Mouse (Mus musculus) T-helper 17 cell (primary cell): Measurements from ENCODE around the gene Pjvk.

Source experiments
- in situ Hi-C, 2 experiments: fragments of 300-600 bp; cut with MboI, MseI; formaldehyde crosslinking; loops; 1 replicate in 1 of 2; 2 replicates in 1 of 2; pipeline ENCODE4 v1.15.1; 2025; ENCODE audit warnings: high pct_unique_total_duplicates in 2 of 2

Gene Pjvk

GRCm38 (mm10) chr2:76667200-76667599 is 18.9 kb downstream of the Pjvk start:
- in situ Hi-C loops, result no loop called here

DNA sequence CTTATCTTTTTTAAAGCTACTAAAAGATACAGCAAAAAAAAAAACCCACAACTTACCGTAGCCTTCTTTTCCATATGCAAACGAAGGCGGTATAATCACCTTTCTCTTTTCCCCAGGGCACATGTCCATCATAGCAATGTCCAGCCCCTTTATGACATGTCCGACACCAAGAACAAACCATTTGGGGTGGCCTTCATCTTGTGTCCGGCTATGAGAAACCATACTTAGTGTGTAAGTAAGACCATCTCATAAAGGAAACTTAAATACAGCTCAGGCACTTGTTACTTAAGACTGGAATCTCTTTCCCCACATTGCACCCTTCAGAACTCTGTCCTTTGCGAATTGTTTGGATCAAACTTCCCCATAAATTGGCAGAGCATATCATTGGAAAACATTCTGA is 23.4 kb downstream of the Pjvk start:
- in situ Hi-C loops, result loop anchor here in 1 of 2 experiments (5.0 kb wide), 1 partner anchor 304 kb away; the partner anchor contains the start of gene Rbm45

DNA sequence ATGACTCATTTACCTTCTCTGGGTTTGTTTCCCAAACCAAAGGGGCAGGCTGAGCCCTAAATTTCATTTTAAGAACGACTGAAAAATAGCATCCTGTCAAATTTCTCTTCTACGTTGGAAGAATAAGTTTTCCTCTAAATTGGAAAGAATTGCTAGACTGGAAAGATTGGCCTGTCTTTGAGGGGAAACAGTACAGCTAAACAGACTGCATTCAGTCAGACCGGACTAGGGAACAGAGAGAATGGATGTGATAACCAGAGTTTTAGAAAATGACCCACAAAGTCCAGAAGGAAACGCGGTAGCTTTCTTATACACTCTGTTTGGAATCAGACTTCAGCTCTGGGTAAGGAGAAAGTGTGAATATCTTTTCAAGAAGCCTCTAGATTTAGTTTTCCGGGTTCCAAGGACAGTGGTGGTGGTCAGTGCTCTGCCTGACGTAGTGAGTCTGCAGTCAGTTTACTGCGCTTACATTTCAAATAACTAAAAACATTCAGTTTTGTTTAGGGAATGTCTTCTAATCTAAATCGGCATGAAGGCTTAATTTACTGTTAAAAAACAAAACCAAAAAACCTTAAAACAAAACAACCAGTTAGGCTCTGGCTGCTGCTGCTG is 24.0 kb downstream of the Pjvk start:
- in situ Hi-C loops, result loop anchor here in 1 of 2 experiments (5.0 kb wide), 1 partner anchor 305 kb away; the partner anchor contains the start of gene Rbm45

DNA sequence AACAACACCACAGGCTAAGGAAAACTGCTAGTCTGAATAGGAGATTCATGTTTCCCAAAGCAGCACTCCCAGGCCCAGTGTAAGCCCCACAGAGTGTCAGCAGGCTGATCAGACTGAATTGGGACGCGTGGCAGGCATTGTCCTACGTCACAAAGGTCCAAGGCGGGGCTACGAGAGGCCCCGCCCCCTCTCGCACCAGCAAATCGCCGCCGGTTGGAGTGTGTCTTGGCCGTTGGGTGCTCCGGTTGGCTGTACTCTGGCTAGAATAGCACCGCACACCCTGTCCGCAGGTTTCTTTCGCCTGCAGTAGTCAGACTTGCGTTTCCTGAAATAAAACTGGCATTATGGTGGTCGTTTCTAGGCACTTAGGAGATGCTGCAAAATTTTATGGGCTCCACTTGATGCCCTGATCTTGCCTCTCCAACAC is 24.7 kb downstream of the Pjvk start, which contains the start of gene Fkbp7:
TSS of gene Fkbp7 (minus strand) at position 151 of the 427 bp plus-strand sequence.
- in situ Hi-C loops, result loop anchor here in 1 of 2 experiments (5.0 kb wide), 1 partner anchor 306 kb away; the partner anchor contains the start of gene Rbm45

DNA sequence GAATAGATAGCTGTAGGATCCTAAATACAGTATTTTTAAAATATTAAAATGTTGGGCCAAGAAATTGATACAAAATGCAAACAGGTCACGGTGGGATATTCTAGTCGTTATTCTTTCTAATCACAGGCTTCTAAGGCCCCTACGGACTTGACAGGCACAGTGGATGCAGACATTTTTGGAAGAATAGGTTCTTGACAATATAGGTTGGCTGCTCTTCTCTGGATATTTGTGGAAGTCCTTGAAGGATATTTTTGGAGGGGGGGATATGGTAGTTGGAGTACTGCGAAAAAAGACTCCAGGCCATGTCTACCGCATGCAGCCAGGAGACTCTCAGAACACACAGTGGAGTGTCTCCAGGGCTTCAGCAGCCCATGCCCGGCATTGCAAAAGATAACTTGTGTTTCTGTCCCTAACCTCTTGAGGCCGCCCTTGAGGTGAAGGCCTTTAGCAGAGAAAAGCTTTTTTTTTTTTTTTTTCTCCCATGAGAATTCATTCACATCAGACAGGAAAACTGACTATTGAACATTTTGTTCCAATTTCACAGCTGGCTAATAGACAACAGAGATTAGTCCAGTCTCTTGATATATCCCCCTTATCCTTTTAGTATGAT is 25.3 kb downstream of the Pjvk start:
- in situ Hi-C loops, result loop anchor here in 1 of 2 experiments (5.0 kb wide), 1 partner anchor 306 kb away; the partner anchor contains the start of gene Rbm45

GRCm38 (mm10) chr2:76674725-76675427 is 26.6 kb downstream of the Pjvk start, which contains the start of gene Plekha3:
TSS of gene Plekha3 (plus strand) at chr2:76675281.
- in situ Hi-C loops, result loop anchor here (5.0 to 25.0 kb wide), 2 partner anchors 308 to 1262 kb away; partner anchors contain the start of genes Cwc22 (in 1 of the 2) and Rbm45 (in 1 of the 2)

- in situ Hi-C loops, result loop anchor here in 1 of 2 experiments (25.0 kb wide), 1 partner anchor 1262 kb away; the partner anchor contains the start of gene Cwc22
These were observed 27.2 kb downstream of the Pjvk start for GRCm38 (mm10) chr2:76675451-76675850.

DNA sequence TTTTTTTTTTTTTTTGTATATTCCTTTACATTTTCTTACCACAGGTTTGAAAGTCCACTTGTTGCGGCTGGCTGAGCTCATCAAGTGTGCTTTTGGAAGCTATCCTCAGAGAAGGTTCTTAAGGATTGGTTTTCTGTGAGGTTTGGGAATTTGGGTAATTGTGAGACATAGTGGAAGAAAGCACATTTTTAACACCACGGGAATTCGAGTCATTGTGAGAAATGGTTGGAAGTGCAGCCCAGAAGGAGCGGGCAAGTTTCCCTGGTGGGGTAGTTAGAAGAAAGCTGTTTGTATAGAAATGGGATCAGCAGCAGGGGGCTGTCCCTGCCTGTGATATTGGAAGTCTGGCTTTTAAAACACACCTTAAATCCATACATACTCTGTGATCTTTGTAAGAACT is 27.7 kb downstream of the Pjvk start:
- in situ Hi-C loops, result loop anchor here in 1 of 2 experiments (25.0 kb wide), 1 partner anchor 1261 kb away; the partner anchor contains the start of gene Cwc22

DNA sequence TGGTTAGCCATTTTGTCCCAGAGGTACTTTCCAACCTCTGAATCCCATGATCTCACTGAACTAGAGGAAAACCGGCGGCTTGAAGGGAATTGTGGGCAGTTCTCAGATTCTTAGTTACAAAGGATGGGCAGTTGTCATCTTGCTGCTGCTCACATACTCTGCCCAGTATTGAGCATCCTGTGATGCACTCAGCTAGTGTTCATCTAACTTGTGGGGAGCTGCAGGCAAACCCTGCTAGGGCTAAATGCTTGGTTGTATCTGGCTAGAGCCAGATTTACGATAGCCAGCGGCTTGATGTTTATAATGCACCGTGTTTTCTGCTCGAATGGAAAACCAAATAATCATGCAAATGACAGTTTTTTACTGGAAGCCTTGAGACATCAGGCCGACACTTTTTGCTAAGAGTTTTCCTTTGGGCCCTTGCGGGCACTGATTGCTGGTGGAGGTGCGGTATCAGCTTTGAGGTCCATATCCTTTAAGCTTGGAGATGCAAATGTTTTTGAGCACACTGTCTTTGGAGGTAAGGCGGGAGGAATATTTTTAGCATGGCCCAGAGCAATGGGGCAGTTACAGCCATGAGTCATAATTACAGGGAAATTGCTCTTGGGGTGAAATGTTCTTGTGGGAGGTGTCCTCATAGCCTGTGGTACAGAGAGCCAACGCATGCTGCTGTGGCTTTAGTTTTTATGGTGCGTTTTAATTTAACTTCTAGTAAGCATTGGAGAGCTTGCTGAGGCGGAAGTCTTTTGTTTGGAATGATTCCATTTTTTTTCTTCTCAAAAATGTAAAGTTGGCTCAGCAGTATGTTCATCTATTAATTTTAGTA is 28.3 kb downstream of the Pjvk start:
- in situ Hi-C loops, result loop anchor here in 1 of 2 experiments (25.0 kb wide), 1 partner anchor 1261 kb away; the partner anchor contains the start of gene Cwc22

- in situ Hi-C loops, result loop anchor here in 1 of 2 experiments (25.0 kb wide), 1 partner anchor 1255 kb away; the partner anchor contains the start of gene Cwc22
These were observed 34.0 kb downstream of the Pjvk start for GRCm38 (mm10) chr2:76682301-76682700.

GRCm38 (mm10) chr2:76686986-76687385 is 38.7 kb downstream of the Pjvk start:
- in situ Hi-C loops, result loop anchor here in 1 of 2 experiments (25.0 kb wide), 1 partner anchor 1250 kb away; the partner anchor contains the start of gene Cwc22

GRCm38 (mm10) chr2:76687608-76688007 is 39.3 kb downstream of the Pjvk start:
- in situ Hi-C loops, result loop anchor here in 1 of 2 experiments (25.0 kb wide), 1 partner anchor 1250 kb away; the partner anchor contains the start of gene Cwc22

DNA sequence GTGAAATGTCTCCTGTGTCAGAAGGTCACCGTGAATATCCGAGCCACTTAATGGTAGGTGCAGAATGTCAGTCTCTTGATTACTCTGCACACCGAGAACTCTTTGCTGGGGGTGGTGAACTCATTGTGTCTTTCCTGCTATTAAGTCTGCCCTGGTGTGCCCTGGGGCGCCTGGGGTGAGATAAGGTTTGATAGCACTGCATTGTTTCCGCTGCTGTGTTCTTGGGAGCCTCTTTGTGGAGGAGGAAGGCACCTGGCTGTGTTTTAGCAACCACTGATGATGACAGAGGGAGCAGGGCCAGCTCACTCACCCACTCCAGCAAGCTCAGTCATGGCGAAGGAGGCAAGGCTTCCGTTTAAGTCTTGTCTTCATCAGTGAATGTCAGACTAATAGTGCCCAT is 39.9 kb downstream of the Pjvk start:
- in situ Hi-C loops, result loop anchor here in 1 of 2 experiments (25.0 kb wide), 1 partner anchor 1249 kb away; the partner anchor contains the start of gene Cwc22

DNA sequence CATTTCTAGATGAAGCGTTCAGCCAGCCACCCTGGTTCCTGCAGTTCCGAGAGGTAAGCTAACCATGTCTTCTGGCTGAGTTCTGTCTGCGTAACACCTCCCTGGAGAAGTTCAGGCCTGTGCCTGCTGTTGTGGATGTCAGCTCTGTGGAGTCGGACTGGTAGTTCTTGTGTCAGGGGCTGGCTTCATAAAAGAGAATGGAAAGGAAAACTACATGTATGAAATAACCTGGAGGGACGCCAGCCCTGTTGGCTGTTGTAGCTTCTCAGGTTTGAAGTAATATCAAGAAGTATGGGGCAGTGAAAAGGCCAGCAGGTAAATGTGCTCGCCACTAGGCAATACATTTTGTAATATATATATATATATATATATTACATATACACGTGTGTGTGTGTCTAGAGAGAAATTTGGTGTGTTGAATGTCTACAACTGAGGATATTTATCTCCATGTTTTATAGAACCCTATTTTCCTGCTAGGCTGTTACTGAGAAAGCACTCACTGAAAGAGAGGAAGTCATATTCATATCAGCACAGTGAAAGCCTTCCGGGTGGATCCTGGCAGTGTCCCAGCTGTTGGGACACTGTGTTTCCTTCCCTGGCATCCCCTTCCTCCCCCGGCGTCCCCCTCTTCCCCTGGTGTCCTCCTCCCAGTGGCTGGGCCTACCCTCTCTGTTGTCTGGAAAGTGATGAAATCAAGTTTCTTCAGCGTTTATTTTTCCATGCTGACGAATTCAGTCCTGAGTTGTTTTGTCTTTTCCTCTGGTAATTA is 42.3 kb downstream of the Pjvk start:
- in situ Hi-C loops, result loop anchor here (5.0 to 25.0 kb wide), 3 partner anchors 316 to 1247 kb away; partner anchors contain the start of gene Cwc22 (in 1 of the 2)

DNA sequence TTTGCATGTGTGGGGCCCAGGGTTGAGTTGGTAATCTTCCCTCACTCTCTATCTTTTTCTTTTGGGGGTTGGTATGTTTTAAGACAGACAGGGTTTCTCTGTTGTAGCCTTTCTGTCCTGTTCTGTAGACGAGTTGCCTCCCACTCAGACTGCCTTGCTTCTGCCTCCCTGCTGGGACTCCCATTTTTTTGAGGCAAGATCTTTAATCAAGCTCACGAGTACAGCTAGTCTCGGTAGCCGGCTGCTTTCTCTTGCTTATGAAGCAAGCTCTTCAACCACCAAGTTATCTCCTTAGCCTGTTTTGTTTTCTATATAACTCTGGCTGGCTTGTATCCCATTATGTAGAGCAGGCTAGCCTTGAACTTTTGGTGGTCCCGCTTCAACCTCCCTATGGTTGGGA is 45.5 kb downstream of the Pjvk start:
- in situ Hi-C loops, result loop anchor here (5.0 to 25.0 kb wide), 3 partner anchors 319 to 1244 kb away; partner anchors contain the start of gene Cwc22 (in 1 of the 2)

- in situ Hi-C loops, result loop anchor here in 1 of 2 experiments (10.0 to 25.0 kb wide), 2 partner anchors 320 to 1242 kb away; partner anchors contain the start of gene Cwc22
These were observed 47.0 kb downstream of the Pjvk start for GRCm38 (mm10) chr2:76695290-76695689.

GRCm38 (mm10) chr2:76702188-76702587 is 53.9 kb downstream of the Pjvk start:
- in situ Hi-C loops, result no loop called here

DNA sequence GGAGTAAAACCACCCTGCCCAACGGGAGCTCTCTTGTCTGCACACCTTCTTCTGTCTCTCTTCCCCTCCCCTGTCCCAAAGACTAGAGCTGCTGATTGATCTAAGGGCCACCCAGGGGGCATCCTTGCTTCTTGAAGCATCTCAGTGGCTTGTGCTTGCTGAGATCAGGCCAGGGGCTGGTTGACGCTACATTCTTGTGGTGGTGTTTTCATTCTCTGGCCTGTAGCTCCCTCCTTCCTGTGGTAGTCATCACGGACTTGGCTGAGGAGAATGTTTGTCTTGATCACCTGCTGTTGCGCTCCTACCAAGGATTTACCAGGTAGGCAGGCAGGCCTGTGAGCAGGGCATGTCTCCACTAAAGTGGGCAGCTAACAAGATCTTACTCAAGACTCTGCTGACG is 54.5 kb downstream of the Pjvk start:
- in situ Hi-C loops, result no loop called here

DNA sequence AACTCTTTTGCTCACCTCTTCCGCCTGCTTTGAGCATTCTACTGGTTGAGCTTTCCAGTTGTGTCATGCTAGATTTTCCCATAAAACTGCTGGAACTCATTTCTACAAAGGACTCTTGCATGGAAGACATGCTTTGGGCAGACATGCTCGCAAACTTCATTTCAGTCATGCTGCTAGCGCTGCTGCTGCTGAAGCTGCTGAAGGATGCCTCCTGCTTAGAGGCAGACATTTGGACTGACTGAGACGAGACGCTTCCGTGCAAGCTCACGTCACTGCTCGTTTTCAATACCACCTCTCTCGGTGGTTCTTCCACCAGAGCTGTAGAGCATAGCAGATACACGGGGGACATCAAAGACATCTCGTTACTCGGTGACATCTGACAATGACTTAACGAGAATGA is 57.4 kb downstream of the Pjvk start:
- in situ Hi-C loops, result no loop called here
